Mouse (Mus musculus) forebrain, embryonic 15.5 days (tissue): ENCODE measurements around the gene Rab33b. TPM values are rescaled to one million over a fixed set of nuclear protein-coding genes. Genes with fewer than 3 reads are reported as not detected.
"Not testable (repeated sequence)": the region's sequence is repeated elsewhere in the genome, so short reads cannot be mapped to it uniquely, and the experiment has no call there.

Experiments used
- ATAC-seq: fragments of 200-750 bp; cut with Nextera tagmentation; replicated peaks from 2 replicates; pipeline ENCODE4 v1.8.0; 2017; ENCODE audit warnings: mild to moderate bottlenecking, moderate TSS enrichment, moderate library complexity
- H3K27ac ChIP-seq: fragments of 300-500 bp; sonication (generic); replicated peaks from 2 replicates; pipeline ENCODE4 v1.5.1; 2015; ENCODE audit warnings: mild to moderate bottlenecking, inconsistent platforms
- H3K27me3 ChIP-seq: fragments of 300-500 bp; sonication (generic); 2 replicates; pipeline ENCODE4 v1.6.1; 2015; ENCODE audit warnings: inconsistent platforms
- H3K36me3 ChIP-seq: fragments of 300-500 bp; sonication (generic); 2 replicates; pipeline ENCODE4 v1.6.1; 2015; ENCODE audit warnings: mild to moderate bottlenecking, inconsistent platforms
- H3K4me1 ChIP-seq: fragments of 300-500 bp; sonication (generic); 2 replicates; pipeline ENCODE4 v1.6.1; 2015; ENCODE audit warnings: inconsistent platforms
- H3K4me2 ChIP-seq: fragments of 300-500 bp; sonication (generic); replicated peaks from 2 replicates; pipeline ENCODE4 v1.6.1; 2015; ENCODE audit warnings: mild to moderate bottlenecking, inconsistent platforms
- H3K4me3 ChIP-seq: fragments of 300-500 bp; sonication (generic); 2 replicates; pipeline ENCODE4 v1.5.1; 2015; ENCODE audit warnings: mild to moderate bottlenecking, inconsistent platforms
- H3K9ac ChIP-seq: fragments of 300-500 bp; sonication (generic); replicated peaks from 2 replicates; pipeline ENCODE4 v1.6.1; 2015; ENCODE audit warnings: mild to moderate bottlenecking, inconsistent platforms
- H3K9me3 ChIP-seq: fragments of 300-500 bp; sonication (generic); 2 replicates; pipeline ENCODE4 v1.6.1; 2016; ENCODE audit warnings: inconsistent platforms
- WGBS: fragments of 180-500 bp; shearing (Covaris S2); methylation state at CpG from one replicate; pipeline ENCODE4 v1.1.7; 2015; ENCODE audit warnings: mixed read lengths; 5-methylcytosine and 5-hydroxymethylcytosine counted together
- polyA plus RNA-seq: library from polyadenylated mRNA; unstranded; fragments of >200 nt; fragmentation: Nextera tagmentation; extraction: Ambion mirVana; gene quantifications from 2 replicates; pipeline ENCODE4 v1.2.1, GENCODE M21; 2015

Rab33b gene
- polyA plus RNA-seq, result 26.6 and 27.8 TPM in 2 replicates

DNA sequence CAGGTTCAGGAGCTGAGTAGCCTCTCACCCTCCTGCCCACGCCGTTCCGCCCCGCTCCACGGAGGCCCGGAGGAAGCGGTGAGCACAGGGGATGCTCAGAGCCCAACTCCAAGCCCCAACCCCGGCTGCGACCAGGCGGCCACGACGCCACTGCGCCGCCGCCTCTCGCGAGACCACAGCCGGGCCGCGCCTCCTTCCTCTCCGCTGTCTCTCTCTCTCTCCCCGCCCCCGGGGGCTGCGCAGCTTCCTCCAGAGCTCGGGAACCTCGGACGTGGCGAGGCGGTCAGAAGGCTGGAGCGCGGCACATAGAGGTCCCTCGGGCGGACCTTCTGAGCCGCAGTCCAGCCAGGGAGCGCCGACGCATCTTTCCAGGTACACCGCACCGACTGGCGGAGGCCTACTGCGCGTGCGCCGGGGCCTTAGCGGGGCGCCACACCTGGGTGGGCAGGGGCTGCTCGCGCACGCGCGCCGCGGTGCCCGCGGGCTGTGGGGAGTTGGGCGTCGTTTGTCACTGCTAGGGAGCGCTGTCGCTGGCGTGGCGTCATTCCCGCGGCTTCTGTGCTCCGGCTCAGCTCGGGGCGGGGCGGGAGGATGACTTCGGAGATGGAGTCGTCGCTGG, at the start of gene Rab33b:
TSS of gene Rab33b (plus strand) at position 180 of the 619 bp plus-strand sequence.
- Histone ChIP-seq H3K4me2 (peak within 1 kb of the TSS; percentile 73), H3K4me1 (peaks cover 24% of the 10 kb centered on the region), H3K36me3 (no peaks in the 10 kb centered on the region), H3K9ac (peak within 1 kb of the TSS; percentile 86), H3K4me3 (peak within 1 kb of the TSS; percentile 91), H3K9me3 (no peaks in the 10 kb centered on the region), H3K27me3 (no peaks in the 10 kb centered on the region), H3K27ac (peak within 1 kb of the TSS; percentile 95)
- WGBS, result under 1% methylated on average over 70 of the region's 70 CpGs
- ATAC-seq, result peak; percentile 95

DNA sequence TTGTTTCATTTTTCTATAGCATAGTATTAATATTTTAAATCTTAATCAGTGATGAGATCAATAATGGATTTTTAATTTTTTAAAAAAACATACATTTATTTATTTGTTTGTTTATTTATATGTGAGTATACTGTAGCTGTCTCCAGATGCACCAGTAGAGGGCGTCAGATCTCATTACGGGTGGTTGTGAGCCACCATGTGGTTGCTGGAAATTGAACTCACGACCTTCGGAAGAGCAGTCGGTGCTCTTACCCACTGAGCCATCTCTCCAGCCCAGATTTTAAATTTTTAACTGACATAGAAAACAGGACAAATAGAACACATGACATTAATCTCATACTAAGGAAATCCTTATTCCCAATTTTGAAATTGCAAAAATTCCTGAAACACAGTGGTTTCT, 49.4 kb upstream of the Rab33b start:
- H3K9ac ChIP-seq, H3K27me3 ChIP-seq, H3K4me1 ChIP-seq, H3K36me3 ChIP-seq, H3K9me3 ChIP-seq, H3K4me3 ChIP-seq, H3K4me2 ChIP-seq, H3K27ac ChIP-seq, ATAC-seq: not testable (repeated sequence)
- WGBS, result 89% methylated on average over 5 of the region's 5 CpGs

DNA sequence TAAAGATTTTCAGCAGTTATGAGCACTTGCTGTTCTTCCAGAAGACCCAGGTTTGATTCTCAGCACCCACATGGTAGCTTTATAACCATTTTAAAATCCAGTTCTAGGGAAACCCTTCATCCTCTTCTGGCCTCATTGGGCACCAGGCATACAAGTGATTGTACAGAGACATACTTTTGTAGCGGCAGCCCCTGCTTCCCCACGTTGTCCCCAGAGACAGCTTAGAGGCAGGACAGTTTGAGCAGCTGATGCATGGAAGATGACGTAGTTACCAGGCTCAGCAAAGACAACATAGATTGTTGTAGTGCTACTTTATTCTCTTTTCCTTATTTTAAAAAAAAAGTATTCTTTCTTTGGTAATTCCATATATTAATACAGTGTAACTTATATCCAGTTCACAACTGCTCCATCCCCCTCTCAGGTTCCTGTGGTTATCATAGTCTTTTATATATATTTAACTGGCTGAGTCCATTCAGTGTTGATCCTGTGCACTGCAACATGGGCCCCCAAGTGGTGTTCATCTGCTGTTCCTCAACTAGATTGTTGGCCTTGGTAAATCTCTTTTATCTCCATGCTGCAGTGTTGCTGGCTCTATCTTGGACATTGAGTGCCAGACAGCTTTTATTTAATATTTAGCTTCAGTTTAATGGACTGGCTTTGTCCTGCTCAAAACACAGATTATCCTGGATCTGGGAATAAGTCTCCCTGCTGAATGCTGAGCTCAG, 48.7 kb upstream of the Rab33b start:
- no peak overlapping the region for H3K27ac ChIP-seq
- no peak overlapping the region for H3K9ac ChIP-seq
- 95% methylated on average over 3 of the region's 3 CpGs for WGBS
- ATAC-seq, result no peak
- no peak overlapping the region for H3K4me2 ChIP-seq
- H3K36me3 ChIP-seq, result peaks cover 8% of the 10 kb centered on the region; the same call in 1 of the 2 replicates
- H3K4me1 ChIP-seq, result no peaks in the 10 kb centered on the region
- no peaks in the 10 kb centered on the region for H3K9me3 ChIP-seq
- H3K27me3 ChIP-seq, result no peaks in the 10 kb centered on the region
- no peak overlapping the region for H3K4me3 ChIP-seq

DNA sequence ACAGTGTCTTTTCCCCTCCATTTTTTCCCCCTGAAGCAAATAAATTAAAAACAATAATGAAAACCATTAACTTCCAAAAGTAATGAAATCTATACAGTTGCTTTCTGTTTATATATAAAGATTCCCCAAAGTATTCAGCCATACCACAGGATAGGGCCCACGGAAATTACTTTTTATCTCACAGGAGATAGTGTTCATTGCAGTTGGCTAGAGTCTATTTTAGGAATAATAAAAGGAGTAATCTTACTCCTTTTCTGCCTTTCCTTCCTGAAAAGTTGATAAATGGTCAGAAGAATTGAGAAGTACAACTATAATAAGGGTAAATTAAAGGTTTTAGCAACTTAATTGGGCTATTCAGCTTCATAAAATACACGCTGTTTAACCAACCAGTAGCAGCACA, 15.2 kb upstream of the Rab33b start:
- H3K9me3 ChIP-seq, result no peaks in the 10 kb centered on the region
- ATAC-seq, result no peak
- no peaks in the 10 kb centered on the region for H3K4me1 ChIP-seq
- no peak overlapping the region for H3K9ac ChIP-seq
- 84% methylated on average over 2 of the region's 2 CpGs for WGBS
- H3K4me2 ChIP-seq, result no peak overlapping the region
- H3K27me3 ChIP-seq, result no peaks in the 10 kb centered on the region
- H3K27ac ChIP-seq, result no peak overlapping the region
- no peak overlapping the region for H3K4me3 ChIP-seq
- H3K36me3 ChIP-seq, result peaks cover 78% of the 10 kb centered on the region

DNA sequence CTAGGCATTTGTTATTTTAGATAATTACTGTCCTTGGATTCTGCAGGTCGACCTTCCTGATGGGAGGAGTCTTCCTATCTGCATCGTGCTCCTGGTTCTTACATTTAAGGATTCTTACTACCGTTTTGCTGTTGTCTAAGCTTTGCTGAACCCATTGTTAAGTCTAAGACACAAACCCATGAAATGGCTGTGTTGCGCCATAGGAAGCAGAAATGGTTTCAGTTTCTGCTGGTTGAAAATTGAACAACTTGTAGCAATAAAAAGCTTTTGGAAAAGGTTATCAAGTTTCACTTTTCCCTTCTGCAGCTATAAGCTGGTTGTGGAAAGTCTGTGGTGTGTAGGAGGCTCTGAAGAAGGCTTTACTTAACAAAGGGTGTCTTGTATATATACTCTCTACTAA, 8.0 kb upstream of the Rab33b start:
- no peak for ATAC-seq
- Histone ChIP-seq H3K36me3 (peaks cover 31% of the 10 kb centered on the region), H3K9ac (no peak overlapping the region), H3K4me1 (no peaks in the 10 kb centered on the region), H3K27me3 (no peaks in the 10 kb centered on the region), H3K27ac (no peak overlapping the region), H3K4me3 (no peak overlapping the region), H3K4me2 (no peak overlapping the region), H3K9me3 (no peaks in the 10 kb centered on the region)
- WGBS, result 88% methylated on average over 4 of the region's 4 CpGs

DNA sequence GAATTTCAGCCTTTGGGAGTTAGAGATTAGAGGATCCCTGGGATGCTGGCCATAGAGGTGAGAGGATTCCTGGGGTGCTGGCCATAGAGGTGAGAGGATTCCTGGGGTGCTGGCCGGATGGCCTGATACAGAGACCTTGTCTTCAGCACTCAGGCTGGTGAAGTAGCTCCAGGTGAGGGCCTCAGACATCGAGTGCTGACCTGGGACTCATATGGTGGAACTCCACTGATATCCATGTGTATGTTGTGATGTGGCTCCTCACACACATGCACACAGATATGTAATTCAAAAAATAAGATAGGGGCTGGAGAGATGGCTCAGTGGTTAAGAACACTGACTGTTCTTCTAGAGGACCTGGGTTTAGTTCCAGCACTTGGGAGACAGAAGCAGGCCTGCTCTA, 3.8 kb upstream of the Rab33b start:
- H3K36me3 ChIP-seq, result 0 out of 2 replicates have a peak, but pooled peaks cover 3% of the 10 kb centered on the region
- WGBS, result 47% methylated on average over 2 of the region's 2 CpGs
- peaks cover 13% of the 10 kb centered on the region for H3K4me1 ChIP-seq
- H3K4me2 ChIP-seq, result no peak overlapping the region
- no peak overlapping the region for H3K4me3 ChIP-seq
- no peak overlapping the region for H3K9ac ChIP-seq
- ATAC-seq, result no peak
- H3K27ac ChIP-seq, result no peak overlapping the region
- H3K27me3 ChIP-seq, result no peaks in the 10 kb centered on the region
- no peaks in the 10 kb centered on the region for H3K9me3 ChIP-seq

DNA sequence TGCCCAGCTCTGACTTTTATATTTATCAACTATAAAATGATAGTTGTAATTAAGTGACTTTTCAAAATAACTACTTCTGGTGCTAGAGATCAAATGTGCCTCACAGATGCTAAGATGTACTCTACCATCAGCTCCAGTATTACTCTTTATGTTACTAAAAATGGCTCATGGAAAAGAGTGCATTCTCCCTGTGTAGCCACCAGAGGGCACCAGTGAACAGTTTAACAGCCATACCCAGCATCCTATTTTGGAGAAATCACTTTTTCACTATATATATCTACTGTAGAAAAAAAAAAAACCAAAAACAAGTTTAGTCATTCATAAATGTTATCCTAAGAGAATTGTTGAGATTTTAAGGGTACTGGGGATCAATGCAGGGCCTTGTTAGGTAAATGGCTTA, 2.7 kb upstream of the Rab33b start:
- Histone ChIP-seq H3K27me3 (no peaks in the 10 kb centered on the region), H3K4me1 (peaks cover 24% of the 10 kb centered on the region)
- ATAC-seq, result no peak

DNA sequence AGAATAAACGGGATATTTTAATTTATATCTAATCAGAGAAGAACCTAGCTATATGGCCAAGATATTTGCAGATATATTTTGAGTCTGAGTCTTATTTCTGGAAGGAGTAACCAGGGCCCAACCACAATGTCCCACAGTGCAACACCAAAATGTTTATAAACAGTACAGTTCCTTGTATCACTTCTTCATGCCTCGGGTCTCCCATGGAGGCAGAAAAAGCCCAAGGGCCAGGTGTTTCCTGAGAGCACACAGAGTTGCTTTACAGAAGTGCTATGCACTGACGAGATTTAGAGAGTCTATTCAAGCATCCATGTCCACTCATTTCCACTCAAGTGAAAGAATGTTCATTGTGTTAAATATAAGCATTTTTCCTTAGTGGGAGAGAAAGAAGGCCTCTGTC, 1.8 kb upstream of the Rab33b start:
- WGBS, result 48% methylated on average over 3 of the region's 3 CpGs
- H3K4me1 ChIP-seq, result peaks cover 24% of the 10 kb centered on the region
- H3K4me3 ChIP-seq, result no peak overlapping the region
- H3K9ac ChIP-seq, result no peak overlapping the region
- H3K4me2 ChIP-seq, result no peak overlapping the region
- no peak for ATAC-seq
- no peak overlapping the region for H3K27ac ChIP-seq
- no peaks in the 10 kb centered on the region for H3K36me3 ChIP-seq
- H3K27me3 ChIP-seq, result no peaks in the 10 kb centered on the region
- no peaks in the 10 kb centered on the region for H3K9me3 ChIP-seq

More for the DNA sequence above, 2.7 kb upstream of the Rab33b start:
- H3K27ac ChIP-seq, result no peak overlapping the region
- no peaks in the 10 kb centered on the region for H3K36me3 ChIP-seq
- H3K9me3 ChIP-seq, result no peaks in the 10 kb centered on the region
- no peak overlapping the region for H3K4me3 ChIP-seq
- no peak overlapping the region for H3K4me2 ChIP-seq
- no peak overlapping the region for H3K9ac ChIP-seq

DNA sequence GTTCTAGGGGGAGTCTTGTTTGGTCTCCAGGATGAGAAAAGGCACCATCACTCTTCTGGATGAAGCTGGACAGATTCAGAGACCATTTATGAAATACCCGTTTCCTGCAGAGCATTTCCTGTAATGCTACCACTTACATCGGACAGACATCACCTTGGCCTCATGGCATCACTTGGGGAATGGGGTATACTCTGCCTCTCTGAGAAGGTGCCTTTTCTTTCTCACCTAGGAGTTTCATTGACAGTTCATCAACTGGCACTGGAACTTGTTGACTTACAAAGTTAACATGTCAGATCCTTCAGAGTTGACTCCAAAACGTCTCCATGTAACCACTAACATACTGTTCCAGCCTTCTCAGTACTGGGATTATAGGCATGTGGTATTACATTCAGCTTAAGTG, 939 bp upstream of the Rab33b start:
- Histone ChIP-seq H3K27ac (0 out of 2 replicates have a peak overlapping the region, but pooled peaks have one; percentile 95), H3K36me3 (no peaks in the 10 kb centered on the region), H3K9me3 (no peaks in the 10 kb centered on the region), H3K4me3 (peak overlapping the region; percentile 91), H3K4me2 (peak overlapping the region; percentile 73), H3K4me1 (peaks cover 24% of the 10 kb centered on the region), H3K27me3 (no peaks in the 10 kb centered on the region), H3K9ac (peak overlapping the region; percentile 86; the same call in 1 of the 2 replicates)
- ATAC-seq, result no peak
- 72% methylated on average over 3 of the region's 3 CpGs for WGBS

DNA sequence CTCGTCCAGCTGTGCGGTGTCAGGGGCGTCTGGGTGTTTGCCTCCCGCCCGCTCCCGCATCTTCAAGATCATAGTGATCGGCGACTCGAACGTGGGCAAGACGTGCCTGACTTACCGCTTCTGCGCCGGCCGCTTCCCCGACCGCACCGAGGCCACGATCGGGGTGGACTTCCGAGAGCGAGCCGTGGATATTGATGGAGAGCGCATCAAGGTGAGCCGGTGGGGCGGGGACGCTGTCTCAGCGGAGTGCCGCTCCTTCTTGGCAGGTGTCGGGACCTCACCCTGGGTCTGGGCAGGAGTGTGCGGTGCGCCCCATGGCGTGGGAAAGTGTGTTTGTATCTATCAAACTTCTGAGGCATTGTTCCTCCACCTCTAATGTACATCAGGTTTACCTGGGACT, 650 bp downstream of the Rab33b start:
- Histone ChIP-seq H3K9ac (peak overlapping the region; percentile 86), H3K9me3 (no peaks in the 10 kb centered on the region), H3K4me2 (peak overlapping the region; percentile 73), H3K27ac (peak overlapping the region; percentile 95), H3K4me1 (peaks cover 24% of the 10 kb centered on the region), H3K27me3 (no peaks in the 10 kb centered on the region), H3K36me3 (no peaks in the 10 kb centered on the region), H3K4me3 (peak overlapping the region; percentile 91)
- peak; percentile 36; the same call in 1 of the 2 replicates for ATAC-seq
- WGBS, result under 1% methylated on average over 33 of the region's 33 CpGs

DNA sequence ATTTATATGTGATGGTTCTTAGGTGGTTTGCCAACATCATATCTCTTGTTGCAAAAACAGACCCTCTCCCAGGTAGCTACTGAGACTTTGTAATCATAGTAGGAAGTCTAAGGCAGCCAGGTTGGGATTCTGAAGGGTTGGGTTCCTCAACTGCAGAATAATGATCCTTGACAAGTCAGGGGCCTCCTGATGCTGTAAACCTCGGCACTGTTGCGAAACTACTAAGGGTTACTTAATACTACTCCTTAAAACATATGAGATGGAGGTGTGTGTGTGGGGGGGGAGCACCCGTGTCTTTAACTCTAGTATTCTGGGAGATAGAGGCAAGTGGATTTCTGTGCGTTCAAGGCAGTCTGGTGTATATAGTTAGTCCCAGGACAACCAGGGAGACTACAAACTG, 1.6 kb downstream of the Rab33b start:
- Histone ChIP-seq H3K9ac (0 out of 2 replicates have a peak overlapping the region, but pooled peaks have one; percentile 86), H3K27me3 (no peaks in the 10 kb centered on the region), H3K4me2 (peak overlapping the region; percentile 73), H3K27ac (no peak overlapping the region), H3K4me1 (peaks cover 30% of the 10 kb centered on the region), H3K4me3 (peak overlapping the region; percentile 91), H3K9me3 (no peaks in the 10 kb centered on the region), H3K36me3 (no peaks in the 10 kb centered on the region)
- no peak for ATAC-seq
- WGBS, result 82% methylated on average over 4 of the region's 4 CpGs

DNA sequence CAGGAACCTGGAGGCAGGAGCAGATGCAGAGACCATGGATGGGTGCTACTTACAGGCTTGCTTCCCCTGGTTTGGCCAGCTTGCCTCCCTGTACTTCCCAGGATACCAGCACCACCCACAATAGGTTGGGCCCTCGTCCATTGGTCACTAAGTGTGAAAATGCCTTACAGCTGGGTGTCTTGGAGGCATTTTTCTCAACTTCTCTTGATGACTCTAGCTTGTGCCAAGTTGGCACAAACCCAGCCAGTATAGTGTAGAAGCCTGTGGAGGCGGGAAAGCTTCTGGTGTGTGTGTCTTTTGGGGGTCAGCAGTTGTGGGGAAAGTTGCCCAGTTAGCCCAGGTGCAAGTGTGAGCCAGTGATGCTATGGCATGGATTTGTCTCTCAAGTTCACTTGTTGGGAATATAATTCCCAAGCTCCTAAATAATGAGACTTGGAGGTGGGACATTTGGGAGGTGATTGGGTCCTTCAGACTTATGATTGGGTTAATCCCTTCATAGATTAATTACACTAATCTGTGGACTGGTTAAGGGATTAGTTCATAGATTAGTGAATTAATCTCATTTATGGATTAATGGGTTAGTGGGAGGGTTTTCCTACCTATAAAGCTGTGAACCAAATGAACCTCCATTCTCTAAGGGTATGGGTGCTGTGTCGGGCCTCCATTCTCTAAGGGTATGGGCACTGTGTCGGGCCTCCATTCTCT, 2.9 kb downstream of the Rab33b start:
- H3K4me3 ChIP-seq, result no peak overlapping the region
- H3K9me3 ChIP-seq, result no peaks in the 10 kb centered on the region
- no peak overlapping the region for H3K4me2 ChIP-seq
- no peak for ATAC-seq
- peaks cover 30% of the 10 kb centered on the region for H3K4me1 ChIP-seq
- H3K9ac ChIP-seq, result no peak overlapping the region
- WGBS, result 74% methylated on average over 4 of the region's 4 CpGs
- H3K27me3 ChIP-seq, result no peaks in the 10 kb centered on the region
- no peaks in the 10 kb centered on the region for H3K36me3 ChIP-seq
- no peak overlapping the region for H3K27ac ChIP-seq
